Mouse (Mus musculus) thymus, postnatal 0 days (tissue): ENCODE measurements at regions not wholly inside any gene's neighbourhood (a gene's known extent, or its start where the extent isn't known, plus 50 kb on each side); places are given as distances from the start of the nearest gene placed in this dataset.

Experiments used
- DNase-seq: peaks from one replicate; pipeline ENCODE4 v3.0.0-alpha.2; 2015; ENCODE audit warnings: low spot score

GRCm38 (mm10) chr12:51128274-51128673 lies 219.6 kb upstream of the G2e3 start:
- DNase-seq, result no peak

GRCm38 (mm10) chr12:51118781-51119180 lies 229.1 kb upstream of the G2e3 start:
- no peak for DNase-seq

DNA sequence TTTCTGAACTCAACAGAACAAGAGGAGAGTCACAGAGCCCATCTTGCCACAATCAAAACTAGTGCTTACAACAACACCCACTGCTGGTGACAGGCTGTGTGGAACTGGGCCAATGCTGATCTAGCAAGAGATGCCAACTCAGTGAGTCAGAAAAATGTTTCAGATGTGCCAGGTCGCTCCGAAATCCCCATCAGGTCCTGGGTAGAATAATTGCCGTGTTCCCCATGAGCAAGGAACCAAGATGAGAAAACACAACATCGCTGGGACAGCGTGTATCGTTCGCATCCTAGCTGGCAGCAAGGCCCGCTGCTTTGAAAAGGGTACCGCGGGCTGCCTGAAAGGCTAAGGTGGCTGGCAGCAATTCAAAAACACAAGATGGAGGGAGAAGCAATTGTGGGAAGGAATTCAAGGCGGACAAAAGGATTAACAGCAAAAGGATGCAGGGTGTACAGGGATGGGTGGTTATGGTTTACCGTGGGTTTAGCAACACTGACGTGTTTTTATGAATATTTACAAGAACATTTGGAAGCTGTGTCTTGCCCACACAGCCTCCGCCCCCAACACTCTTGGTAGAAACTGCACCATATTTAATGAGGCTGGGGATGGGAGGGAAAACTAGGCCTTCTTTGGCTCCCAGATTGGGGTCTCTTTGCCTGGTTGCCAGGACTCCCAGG lies 229.7 kb upstream of the G2e3 start:
- DNase-seq, result no peak

DNA sequence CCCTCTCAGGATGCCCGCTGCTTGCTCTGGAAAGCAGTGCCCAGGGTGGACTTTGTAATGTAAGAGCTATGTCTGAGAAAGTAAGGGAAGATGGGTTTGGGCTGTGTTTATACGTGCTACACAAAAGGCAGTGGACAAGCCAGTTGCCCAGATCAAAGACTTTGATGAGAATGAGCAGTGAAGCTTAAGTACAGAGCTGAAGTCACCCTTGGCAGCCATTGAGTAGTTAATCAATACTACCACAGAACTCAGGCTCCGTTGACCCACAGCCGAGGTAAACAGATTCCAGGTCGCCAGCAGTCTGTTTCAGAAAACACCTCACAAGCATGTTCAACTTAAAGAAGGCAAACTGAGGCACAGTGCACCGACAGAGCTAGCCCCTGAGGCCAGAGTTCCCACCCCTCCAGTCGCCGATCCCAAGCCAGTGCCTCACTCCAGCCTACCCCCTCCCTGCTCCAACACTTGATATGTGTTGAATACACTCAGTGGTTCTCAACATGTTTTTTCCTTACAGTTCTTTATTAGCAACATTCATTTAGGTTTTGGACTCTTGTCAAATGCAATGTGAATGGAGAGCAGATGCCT lies 230.3 kb upstream of the G2e3 start:
- no peak for DNase-seq

- no peak for DNase-seq
Measured at GRCm38 (mm10) chr12:51111811-51112210, 236.1 kb upstream of the G2e3 start.

DNA sequence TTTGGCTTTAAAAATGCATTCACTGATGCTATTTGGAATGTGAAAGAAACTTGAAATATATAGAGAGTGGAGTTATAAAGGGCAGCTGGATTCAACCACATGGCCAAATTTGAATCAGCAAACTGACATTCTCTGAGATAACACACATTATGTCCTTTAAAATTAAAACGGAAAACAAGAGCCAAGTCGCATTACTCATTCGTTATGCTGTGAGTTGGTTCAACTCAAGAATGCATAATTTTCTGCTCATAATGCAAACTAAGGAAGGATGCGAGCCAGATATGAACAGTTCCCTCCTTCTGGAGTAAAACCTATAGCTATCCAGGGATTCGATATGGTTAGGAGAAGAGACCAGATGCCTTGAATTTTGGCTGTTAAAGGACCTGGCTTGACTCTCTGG lies 239.8 kb upstream of the G2e3 start:
- no peak for DNase-seq

DNA sequence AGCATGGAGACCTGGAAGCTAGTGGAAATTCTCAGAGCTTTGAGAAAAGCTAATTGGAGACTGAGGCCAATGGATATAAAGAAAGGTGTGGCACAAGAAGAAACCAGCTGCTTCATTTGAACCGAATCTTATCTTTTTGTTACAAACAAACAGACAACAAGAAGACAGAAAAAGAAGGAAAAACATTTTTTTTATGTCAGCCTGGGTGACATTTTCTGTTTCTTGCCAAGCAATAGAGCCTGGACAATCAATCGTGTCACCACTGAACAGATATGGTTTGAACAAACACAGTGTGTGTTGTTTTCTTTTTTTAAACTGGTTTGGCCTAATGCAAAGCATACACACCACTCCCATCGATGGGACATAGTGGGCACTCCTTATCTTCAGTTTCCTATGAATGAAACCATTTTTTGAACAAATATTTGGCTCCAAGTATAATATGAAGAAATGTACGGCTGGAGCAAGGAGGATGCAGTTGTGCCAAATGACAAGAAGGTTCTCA lies 244.3 kb upstream of the G2e3 start:
- DNase-seq, result no peak

DNA sequence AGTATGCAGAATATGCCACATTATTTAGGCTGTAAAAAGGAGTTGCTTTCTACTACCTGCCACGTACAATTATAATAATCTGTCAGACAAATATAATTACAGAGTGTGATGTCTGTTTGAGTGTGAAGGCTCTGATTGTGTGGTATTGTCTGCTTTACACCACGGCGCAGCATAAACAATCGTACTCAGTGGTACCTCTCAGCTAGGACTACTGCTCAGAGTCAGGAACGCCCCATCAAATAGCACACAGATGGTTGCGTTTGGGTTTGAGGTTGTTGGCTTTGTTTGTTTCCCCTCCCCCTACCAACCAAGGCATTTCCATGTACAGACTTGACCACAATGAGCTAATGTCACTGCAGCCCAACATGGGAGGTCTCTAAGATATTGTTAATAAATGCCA lies 246.2 kb upstream of the G2e3 start:
- DNase-seq, result no peak

DNA sequence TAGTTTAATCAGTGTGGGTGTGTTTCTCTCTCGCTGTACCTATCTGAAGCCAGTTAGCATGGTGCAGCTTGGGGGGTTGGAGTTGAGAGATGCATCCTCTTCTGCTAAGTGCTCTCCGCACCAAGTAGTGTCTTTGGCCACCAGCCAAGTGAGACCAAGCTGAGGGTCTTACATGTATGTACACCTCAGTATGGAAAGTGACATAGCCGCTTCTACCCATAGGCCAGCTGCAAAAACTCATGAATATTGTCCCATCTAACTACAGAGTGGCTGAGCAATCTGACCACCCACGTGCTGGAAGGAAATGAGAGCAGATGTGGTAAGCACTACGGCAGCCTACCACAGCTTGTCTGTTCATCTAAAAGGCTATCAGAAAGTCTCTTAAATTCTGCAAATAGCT lies 247.0 kb upstream of the G2e3 start:
- DNase-seq, result no peak

DNA sequence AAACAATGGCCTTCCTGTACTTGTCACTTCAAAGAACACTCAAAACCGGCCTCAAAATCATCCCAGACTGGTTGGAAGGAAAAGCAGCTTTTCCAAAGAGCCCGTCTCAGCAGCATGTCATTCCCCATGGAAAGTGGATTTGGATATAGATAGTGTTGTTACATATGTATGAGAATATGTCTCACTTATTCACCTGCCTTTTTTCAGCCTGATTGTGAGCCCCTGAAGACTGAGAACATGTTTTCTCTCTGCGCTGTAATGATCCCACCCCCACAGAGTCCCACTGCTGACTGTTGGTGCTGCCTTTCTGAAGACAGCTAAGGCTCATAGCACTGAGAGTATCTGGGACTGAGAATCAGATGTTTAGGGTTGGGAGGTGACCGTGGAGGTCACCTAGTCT lies 251.9 kb upstream of the G2e3 start:
- DNase-seq, result no peak

GRCm38 (mm10) chr12:51089324-51089723 lies 258.5 kb upstream of the G2e3 start:
- DNase-seq, result no peak

GRCm38 (mm10) chr12:51081809-51082208 lies 266.1 kb upstream of the G2e3 start:
- DNase-seq, result no peak

DNA sequence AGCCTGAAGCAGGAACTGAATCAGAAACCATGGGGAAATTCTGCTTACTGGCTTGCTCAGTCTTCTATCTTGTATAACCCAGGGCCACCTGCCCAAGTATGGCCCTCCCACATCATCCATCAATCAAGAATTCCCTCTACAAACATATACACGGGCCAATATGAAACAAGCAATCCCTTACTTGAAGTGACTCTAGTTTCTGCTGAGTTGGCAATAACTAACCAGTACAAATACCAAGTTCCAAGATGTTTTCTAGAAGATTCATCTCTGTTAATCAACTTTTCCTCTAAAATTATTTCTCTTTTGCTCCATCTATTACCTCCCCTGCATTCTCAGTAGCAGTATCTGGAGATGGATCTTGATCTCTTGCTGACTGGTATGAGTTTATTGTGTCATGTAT lies 274.4 kb upstream of the G2e3 start:
- DNase-seq, result no peak

DNA sequence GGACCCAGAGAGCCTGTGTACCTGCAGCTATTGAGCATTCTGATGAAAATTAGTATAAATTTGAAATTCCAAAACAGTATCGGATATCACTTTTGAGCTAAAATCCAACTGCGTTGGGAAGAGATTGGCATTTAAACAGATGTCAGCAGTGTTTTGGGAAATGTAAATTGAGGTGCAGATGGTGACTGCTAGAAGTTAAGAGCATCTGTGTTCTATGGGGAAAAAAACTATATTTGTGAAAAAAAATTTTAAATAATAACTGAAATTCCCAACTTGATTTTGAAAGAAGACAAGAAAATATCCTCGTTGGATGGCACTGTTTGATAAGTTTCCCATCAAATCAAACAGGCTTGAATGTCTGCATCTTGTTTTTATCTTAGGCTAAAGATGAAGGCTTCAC lies 286.9 kb upstream of the G2e3 start:
- no peak for DNase-seq

GRCm38 (mm10) chr12:51058569-51058968 lies 289.3 kb upstream of the G2e3 start:
- DNase-seq, result no peak

DNA sequence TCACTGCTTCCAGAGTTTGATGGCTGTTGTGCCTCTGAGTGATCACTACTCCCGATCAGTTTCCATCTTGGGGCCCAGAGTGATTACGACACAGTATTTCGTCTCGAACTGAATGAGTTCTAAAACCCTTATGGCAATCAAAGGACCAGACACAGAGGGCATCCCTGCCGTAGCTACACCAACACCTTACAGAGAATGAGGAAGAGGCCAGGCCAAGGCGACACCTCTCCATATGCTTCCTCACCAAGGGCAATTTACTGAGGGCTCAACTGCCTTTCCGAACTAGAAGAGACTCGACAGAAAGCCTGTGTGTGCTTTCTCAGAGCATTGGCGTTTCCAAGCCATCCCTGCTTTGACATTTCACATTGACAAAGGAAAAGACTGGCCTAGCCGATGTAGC lies 289.8 kb upstream of the G2e3 start:
- no peak for DNase-seq

DNA sequence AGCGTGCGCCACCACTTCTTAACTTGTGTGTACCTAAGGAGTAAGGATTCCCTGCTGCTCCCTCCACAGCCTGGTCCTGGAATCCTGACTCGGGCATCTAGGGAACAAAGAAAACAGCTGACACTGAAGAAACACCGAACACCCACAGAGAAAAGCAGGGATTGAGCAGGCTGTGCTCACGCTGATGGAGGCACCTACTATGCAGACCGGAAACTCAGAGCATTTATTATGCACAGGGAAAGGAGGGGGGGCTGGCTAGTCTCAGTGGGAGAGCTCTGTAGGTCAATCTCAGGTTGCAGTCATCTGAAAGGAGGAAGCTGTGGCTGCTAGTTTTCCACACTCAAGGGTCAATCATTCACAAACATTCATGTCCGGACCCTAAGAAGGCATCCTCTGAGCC lies 300.7 kb upstream of the G2e3 start:
- DNase-seq, result no peak

- no peak for DNase-seq
Measured at GRCm38 (mm10) chr12:51045437-51045836, 302.4 kb upstream of the G2e3 start.

DNA sequence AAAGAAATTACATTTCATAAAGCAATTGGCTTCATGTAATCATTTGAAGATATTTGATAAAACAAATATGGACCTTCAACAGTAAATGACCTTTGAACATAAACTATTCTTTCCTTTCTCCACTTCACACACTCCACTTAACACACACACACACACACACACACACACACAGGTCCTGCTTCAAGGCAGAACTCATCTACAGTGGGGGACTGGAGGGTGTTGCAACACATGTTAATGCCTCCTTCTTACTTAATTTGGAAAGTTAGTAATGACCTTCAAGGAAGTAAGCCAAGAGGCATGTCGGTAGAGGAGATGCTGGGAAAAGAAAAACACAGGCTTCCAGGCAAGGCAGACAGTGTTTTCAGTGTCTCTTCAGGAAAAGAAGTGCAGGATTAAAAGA lies 302.8 kb upstream of the G2e3 start:
- no peak for DNase-seq

DNA sequence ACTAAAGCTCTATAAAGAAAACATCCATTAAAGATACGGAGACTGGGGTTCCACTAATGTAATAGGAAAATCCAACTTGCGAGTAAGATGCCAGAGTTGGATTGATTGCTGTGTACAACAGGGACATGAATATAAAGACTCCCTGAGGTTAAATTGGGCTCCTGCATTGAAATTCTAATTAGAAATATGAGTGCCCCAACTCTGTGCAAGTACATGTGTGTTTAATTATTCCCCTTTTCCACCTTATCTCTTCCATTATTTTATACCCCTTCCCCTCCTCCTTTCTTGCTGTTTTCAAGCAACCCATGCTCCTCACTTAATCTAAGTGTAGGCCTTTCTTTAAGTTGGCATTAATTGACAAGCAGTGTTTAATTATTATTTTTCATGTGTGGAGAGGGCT lies 315.7 kb upstream of the G2e3 start:
- DNase-seq, result no peak

- no peak for DNase-seq
Measured at GRCm38 (mm10) chr12:51028601-51029174, 319.2 kb upstream of the G2e3 start.

DNA sequence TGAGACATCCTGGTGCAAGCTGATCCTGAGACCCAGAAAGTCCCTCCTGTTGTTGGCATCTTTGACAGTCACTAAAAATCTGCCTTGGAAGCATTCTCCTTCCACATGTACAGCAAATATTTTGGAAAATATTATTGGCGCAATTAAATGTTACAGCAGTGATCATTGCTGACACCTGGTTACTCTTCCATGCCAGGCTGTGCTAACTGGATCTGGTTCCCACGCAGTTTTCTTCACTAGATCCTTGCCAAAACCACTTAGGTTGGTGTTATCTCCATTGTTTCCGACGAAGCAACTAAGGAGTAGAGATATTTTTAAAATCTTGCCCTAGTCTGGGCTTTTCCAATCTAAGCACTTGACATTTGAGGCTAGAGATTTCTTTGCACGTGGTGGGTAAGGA lies 321.8 kb upstream of the G2e3 start:
- no peak for DNase-seq

GRCm38 (mm10) chr12:51025531-51025930 lies 322.3 kb upstream of the G2e3 start:
- no peak for DNase-seq
